Mouse (Mus musculus): Measurements from ENCODE around the gene Mrgprb5.
"Not testable (repeated sequence)": the region's sequence is repeated elsewhere in the genome, so short reads cannot be mapped to it uniquely, and the experiment has no call there.

Gene Mrgprb5

DNA sequence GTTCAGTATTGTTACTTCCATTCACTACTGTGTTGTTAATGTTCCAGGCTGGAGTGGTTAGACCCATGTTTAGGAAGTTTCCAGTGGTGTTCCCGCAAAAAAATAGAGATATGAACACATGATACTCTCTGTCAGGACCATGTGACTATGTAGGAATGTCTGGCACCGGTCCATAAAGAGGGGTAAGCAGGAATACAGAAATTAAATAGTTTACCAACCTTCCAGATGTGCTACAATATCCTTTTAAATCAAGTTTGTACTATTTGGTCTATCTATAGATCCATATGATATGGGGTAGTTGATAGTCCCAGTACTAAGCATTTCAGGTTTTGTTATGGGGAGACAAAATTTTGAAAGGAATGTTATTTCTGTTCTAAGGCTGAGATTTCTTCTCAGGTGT, at the start of gene Mrgprb5:
Gene Mrgprb5 (minus strand): TSS at position 101 of the 400 bp plus-strand sequence.
- DNase-seq (ENCODE audit: low spot score in 2 of 2): no peak

DNA sequence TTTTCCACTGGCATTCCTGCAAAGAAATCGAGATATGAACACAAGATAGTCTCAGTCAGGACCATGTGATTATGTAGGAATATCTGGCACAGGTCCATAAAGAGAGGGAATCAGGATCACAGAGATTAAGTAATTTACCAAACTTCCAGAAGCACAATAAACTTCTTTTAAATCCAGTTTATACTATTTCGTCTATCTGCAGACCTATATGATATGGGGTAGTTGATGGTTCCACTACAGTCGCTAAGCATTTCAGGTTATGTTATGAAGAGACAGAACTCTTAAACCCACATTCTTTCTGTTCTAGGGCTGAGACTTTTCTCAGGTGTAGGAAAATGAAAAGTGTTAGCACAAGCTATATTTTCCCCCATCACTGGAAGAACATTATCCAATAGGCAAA, 30.4 kb upstream of the Mrgprb5 start, which contains the start of gene Mrgprb4:
Gene Mrgprb4 (minus strand): TSS at position 101 of the 400 bp plus-strand sequence.
- DNase-seq (ENCODE audit: low spot score in 2 of 2): no peak

- DNase-seq (ENCODE audit: low spot score in 2 of 2): no peak
These were observed 1.3 kb downstream of the Mrgprb5 start for GRCm38 (mm10) chr7:48167471-48167870.

- DNase-seq (ENCODE audit: low spot score in 2 of 2): no peak
These were observed 30.5 kb downstream of the Mrgprb5 start for GRCm38 (mm10) chr7:48138248-48138702.

- peak in 1 of 2 experiments; percentile 8 for DNase-seq (ENCODE audit: low spot score in 2 of 2)
These were observed 31.4 kb downstream of the Mrgprb5 start for GRCm38 (mm10) chr7:48137216-48138077.

GRCm38 (mm10) chr7:48132674-48133073, 36.1 kb downstream of the Mrgprb5 start:
- DNase-seq (ENCODE audit: low spot score in 2 of 2): no peak

- DNase-seq (ENCODE audit: low spot score in 2 of 2): not testable (repeated sequence)
These were observed 36.6 kb downstream of the Mrgprb5 start for GRCm38 (mm10) chr7:48132247-48132646.

DNA sequence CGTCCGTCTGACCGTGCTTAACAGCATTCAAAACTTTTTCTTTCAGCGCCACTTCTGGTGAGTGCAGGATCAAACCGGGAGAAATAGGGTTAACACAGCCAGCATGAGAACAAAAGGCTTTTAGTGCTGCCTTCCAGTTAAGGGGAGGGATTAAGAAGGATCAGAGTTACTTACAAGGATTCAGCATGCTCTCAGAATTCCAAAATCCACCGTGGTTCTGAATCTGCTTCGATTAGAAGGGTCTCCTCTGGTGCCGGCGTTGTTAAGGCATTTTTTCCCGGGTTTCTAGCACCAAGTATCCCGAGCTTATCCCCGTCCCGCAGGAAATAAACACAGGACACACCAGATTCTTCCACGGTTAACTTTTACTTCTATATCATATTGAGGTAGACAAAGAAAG, 37.0 kb downstream of the Mrgprb5 start:
- DNase-seq (ENCODE audit: low spot score in 2 of 2): not testable (repeated sequence)

DNA sequence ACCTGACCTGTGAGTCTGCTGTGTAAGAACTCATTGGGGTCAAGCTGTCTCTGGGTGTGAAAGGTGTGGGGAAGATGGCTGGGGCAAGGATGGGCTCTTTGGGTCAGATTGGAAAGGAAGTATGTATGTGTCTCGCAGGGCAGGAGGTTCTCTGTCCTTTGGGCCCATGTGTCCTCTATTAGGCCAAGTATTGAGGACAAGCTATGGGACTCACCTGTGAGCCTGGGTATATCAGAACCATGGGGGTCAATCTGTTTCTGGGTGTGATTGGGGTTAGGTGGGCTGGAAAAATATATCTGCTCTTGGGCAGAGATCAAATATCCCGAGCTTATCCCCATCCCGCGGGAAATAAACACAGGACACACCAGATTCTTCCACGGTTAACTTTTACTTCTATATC, 45.0 kb downstream of the Mrgprb5 start:
- DNase-seq (ENCODE audit: low spot score in 2 of 2): no peak

Measured in cerebellum, postnatal 4 days (tissue).